Mouse (Mus musculus) stomach, postnatal 0 days (tissue): Measurements from ENCODE around the gene Kifc3. TPM values are rescaled to one million over a fixed set of nuclear protein-coding genes. Genes with fewer than 3 reads are reported as not detected.

Source experiments
- ATAC-seq: fragments of 200-750 bp; cut with Nextera tagmentation; 2 replicates; pipeline ENCODE4 v1.8.0; 2017; ENCODE audit not compliant: low FRiP score, low TSS enrichment
- DNase-seq: peaks from one replicate; pipeline ENCODE4 v3.0.0-alpha.2; 2016; ENCODE audit warnings: low spot score
- H3K27ac ChIP-seq: fragments of 300-500 bp; sonication (generic); replicated peaks from 2 replicates; pipeline ENCODE4 v1.5.1; 2014; ENCODE audit warnings: mild to moderate bottlenecking, control low read depth
- H3K27me3 ChIP-seq: fragments of 300-500 bp; sonication (generic); 2 replicates; pipeline ENCODE4 v1.6.1; 2014; ENCODE audit warnings: low read length; ENCODE audit not compliant: control insufficient read depth, insufficient read depth
- H3K36me3 ChIP-seq: fragments of 300-500 bp; sonication (generic); 2 replicates; pipeline ENCODE4 v1.6.1; 2014; ENCODE audit warnings: low read length, mixed read lengths; ENCODE audit not compliant: control insufficient read depth, insufficient read depth
- H3K4me1 ChIP-seq: fragments of 300-500 bp; sonication (generic); replicated peaks from 2 replicates; pipeline ENCODE4 v1.6.1; 2014; ENCODE audit warnings: antibody characterized with exemption; ENCODE audit not compliant: control insufficient read depth, insufficient read depth
- H3K4me2 ChIP-seq: fragments of 300-500 bp; sonication (generic); replicated peaks from 2 replicates; pipeline ENCODE4 v1.6.1; 2014; ENCODE audit warnings: low read depth, mild to moderate bottlenecking, control low read depth, moderate library complexity
- H3K4me3 ChIP-seq: fragments of 300-500 bp; sonication (generic); 2 replicates; pipeline ENCODE4 v1.5.1; 2014; ENCODE audit warnings: low read depth, low read length, control low read depth
- H3K9ac ChIP-seq: fragments of 300-500 bp; sonication (generic); 2 replicates; pipeline ENCODE4 v1.6.1; 2014; ENCODE audit warnings: mild to moderate bottlenecking, low read length, control low read depth, mixed read lengths
- H3K9me3 ChIP-seq: fragments of 300-500 bp; sonication (generic); 2 replicates; pipeline ENCODE4 v1.6.1; 2016; ENCODE audit warnings: low read length; ENCODE audit not compliant: control insufficient read depth
- CTCF ChIP-seq: IDR thresholded peaks from 2 replicates; pipeline ENCODE4 v1.5.1; 2016; ENCODE audit warnings: antibody characterized with exemption, low read depth, mild to moderate bottlenecking, moderate library complexity
- EP300 ChIP-seq: optimal IDR thresholded peaks from 2 replicates; pipeline ENCODE3; 2016; ENCODE audit warnings: antibody characterized with exemption
- WGBS: fragments of 180-500 bp; shearing (Covaris S2); extraction: QIAGEN DNeasy Blood & Tissue Kit; methylation state at CpG from one replicate; pipeline ENCODE4 v1.1.7; 2014; 5-methylcytosine and 5-hydroxymethylcytosine counted together
- polyA plus RNA-seq: library from polyadenylated mRNA; unstranded; fragments of >200 nt; fragmentation: Nextera tagmentation; extraction: Ambion mirVana; gene quantifications from 2 replicates; pipeline ENCODE4 v1.2.1, GENCODE M21; 2015

Kifc3 gene
- polyA plus RNA-seq, 1 experiment from 2014 or later: 14.2 TPM

DNA sequence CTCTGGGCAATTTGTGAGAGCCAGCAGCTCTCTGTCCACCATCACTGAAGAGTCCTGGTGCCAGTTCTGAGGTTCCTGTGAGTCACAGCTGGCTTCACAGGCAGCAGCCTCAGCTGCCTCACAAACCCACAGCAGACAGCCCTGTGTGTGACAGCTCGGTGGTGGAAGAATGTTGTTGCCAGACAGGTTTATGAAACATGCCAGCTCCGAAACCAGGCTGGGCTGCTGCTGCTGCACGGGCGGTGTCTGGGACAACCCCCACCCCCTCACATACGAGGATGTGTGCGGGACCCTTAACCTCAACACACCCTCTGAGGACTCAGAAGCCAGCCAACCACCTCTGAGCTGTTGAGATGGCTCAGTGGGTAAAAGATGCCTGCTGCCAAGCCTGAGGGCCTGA lies 48.0 kb downstream of the Kifc3 start:
- no peaks in the 10 kb centered on the region for H3K36me3 ChIP-seq
- no peaks in the 10 kb centered on the region for H3K27me3 ChIP-seq
- no peak for DNase-seq
- H3K4me2 ChIP-seq: no peak overlapping the region
- H3K4me3 ChIP-seq: no peak overlapping the region
- H3K9me3 ChIP-seq: no peaks in the 10 kb centered on the region
- no peak overlapping the region for H3K9ac ChIP-seq
- TF ChIP-seq CTCF (no peak), EP300 (no peak)
- peak; percentile 55 for ATAC-seq
- no peak overlapping the region for H3K27ac ChIP-seq
- no peaks in the 10 kb centered on the region; the same call in 1 of the 2 replicates for H3K4me1 ChIP-seq
- 27% methylated on average over 6 of the region's 6 CpGs for WGBS

DNA sequence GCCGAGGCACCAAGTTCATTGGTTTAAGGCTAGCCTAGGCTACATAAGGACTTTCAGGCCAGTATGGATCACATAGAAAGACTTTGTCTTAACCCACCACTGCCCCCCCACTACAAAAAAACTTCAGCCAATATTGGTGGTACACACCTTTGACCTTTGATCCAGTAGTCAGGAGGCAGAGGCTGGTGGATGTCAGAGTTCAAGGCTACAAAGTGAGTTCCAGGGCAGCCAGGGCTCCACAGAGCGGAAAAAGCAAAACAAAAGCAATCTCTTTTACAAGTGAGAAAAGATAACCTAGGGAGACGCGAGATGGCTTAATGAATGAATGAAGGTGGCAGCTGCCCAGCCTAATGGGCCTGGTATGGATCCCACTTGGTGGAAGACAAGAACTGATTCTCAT lies 48.6 kb downstream of the Kifc3 start:
- DNase-seq: no peak
- Histone ChIP-seq H3K4me3 (no peak overlapping the region), H3K9me3 (no peaks in the 10 kb centered on the region), H3K27me3 (no peaks in the 10 kb centered on the region), H3K36me3 (no peaks in the 10 kb centered on the region), H3K27ac (no peak overlapping the region), H3K4me1 (no peaks in the 10 kb centered on the region; the same call in 1 of the 2 replicates), H3K4me2 (no peak overlapping the region), H3K9ac (no peak overlapping the region)
- 71% methylated on average over 4 of the region's 4 CpGs for WGBS
- no peak for TF ChIP-seq EP300
- no peak for TF ChIP-seq CTCF
- no peak for ATAC-seq

DNA sequence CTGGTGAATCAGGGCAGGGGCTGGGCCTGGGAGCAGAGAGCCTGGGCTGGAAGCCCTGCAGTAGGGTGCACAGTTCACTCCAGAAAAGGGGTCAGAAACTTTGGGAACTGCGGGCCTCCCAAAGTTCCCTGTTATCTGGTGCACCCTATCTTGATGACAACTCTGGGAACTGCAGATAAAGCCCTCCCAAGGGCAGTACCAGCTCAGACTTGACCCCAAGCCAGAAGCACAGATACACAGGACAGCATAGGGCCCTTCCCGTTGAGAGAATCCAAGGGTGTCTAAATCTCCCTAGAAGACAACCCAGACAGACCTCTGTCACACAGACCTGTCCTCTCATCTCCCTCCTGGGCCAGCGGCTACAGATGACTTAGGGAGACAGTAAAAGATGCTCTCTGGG lies 52.0 kb downstream of the Kifc3 start:
- Histone ChIP-seq H3K9ac (no peak overlapping the region; the same call in 1 of the 2 replicates), H3K4me2 (no peak overlapping the region), H3K4me3 (no peak overlapping the region), H3K27ac (no peak overlapping the region), H3K9me3 (no peaks in the 10 kb centered on the region), H3K27me3 (no peaks in the 10 kb centered on the region), H3K4me1 (no peaks in the 10 kb centered on the region; the same call in 1 of the 2 replicates), H3K36me3 (no peaks in the 10 kb centered on the region)
- DNase-seq (no peak), ATAC-seq (no peak)
- 83% methylated on average over 3 of the region's 3 CpGs for WGBS
- TF ChIP-seq EP300 (no peak), CTCF (no peak)

GRCm38 (mm10) chr8:95149426-95149825 lies 53.2 kb downstream of the Kifc3 start:
- Histone ChIP-seq H3K9ac (no peak overlapping the region), H3K27me3 (no peaks in the 10 kb centered on the region), H3K4me2 (no peak overlapping the region), H3K4me3 (no peak overlapping the region), H3K4me1 (no peaks in the 10 kb centered on the region; the same call in 1 of the 2 replicates), H3K9me3 (no peaks in the 10 kb centered on the region), H3K27ac (no peak overlapping the region), H3K36me3 (no peaks in the 10 kb centered on the region)
- DNase-seq: no peak
- peak; percentile 34; the same call in 1 of the 2 replicates for ATAC-seq
- WGBS: 39% methylated on average over 10 of the region's 10 CpGs
- TF ChIP-seq EP300: no peak
- TF ChIP-seq CTCF: no peak

GRCm38 (mm10) chr8:95146846-95147245 lies 55.8 kb downstream of the Kifc3 start:
- no peak overlapping the region for H3K4me3 ChIP-seq
- no peak for DNase-seq
- H3K4me2 ChIP-seq: no peak overlapping the region
- no peak for TF ChIP-seq EP300
- H3K9ac ChIP-seq: no peak overlapping the region
- H3K9me3 ChIP-seq: no peaks in the 10 kb centered on the region
- H3K27me3 ChIP-seq: no peaks in the 10 kb centered on the region; the same call in 1 of the 2 replicates
- H3K27ac ChIP-seq: no peak overlapping the region
- ATAC-seq: no peak
- H3K36me3 ChIP-seq: no peaks in the 10 kb centered on the region
- H3K4me1 ChIP-seq: peaks cover 8% of the 10 kb centered on the region
- WGBS: 89% methylated on average over 5 of the region's 5 CpGs

DNA sequence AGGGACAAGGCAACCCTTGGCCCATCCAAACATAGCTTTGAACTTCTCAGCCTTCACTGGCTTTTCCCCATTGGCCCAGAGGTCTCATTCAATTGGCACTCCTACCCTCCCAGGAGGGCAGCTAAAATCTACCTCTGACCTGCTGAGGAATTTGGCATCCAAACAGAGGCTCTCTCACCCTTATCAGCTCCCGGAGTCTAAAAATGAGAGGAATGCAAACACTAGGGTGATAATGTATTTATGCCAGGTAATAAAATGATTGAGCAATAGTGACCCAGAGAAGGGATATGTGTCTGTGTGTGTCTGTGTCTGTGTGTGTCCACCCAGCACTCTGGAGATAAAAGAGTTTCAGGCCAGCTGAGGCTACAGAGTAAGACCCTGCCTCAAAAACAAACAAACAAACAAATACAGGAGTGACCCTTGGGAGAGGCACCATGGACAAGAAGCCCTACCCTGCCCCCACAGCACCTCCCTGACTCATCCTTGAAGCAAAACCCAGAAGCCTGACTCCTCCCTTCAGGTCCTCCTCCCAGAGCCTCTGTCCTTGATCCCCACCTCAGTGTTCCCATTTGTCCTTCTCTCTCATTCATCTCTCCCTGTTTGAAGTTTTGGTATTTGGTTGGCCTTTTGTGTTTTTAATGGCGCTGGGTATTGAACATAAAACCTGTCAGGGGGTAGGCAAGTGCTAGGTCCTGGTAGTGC lies 56.4 kb downstream of the Kifc3 start:
- TF ChIP-seq EP300: no peak
- TF ChIP-seq CTCF: no peak
- DNase-seq (no peak), ATAC-seq (no peak)
- Histone ChIP-seq H3K36me3 (no peaks in the 10 kb centered on the region), H3K4me3 (no peak overlapping the region), H3K4me2 (no peak overlapping the region), H3K27ac (no peak overlapping the region), H3K4me1 (peaks cover 8% of the 10 kb centered on the region), H3K27me3 (no peaks in the 10 kb centered on the region; the same call in 1 of the 2 replicates), H3K9ac (no peak overlapping the region), H3K9me3 (no peaks in the 10 kb centered on the region)
- WGBS: 48% methylated on average over 2 of the region's 2 CpGs
